Mouse (Mus musculus) ZHBTc4 (cell line): Measurements from ENCODE around the gene Hnrnpc.
"Not testable (repeated sequence)": the region's sequence is repeated elsewhere in the genome, so short reads cannot be mapped to it uniquely, and the experiment has no call there.

Experiments
- DNase-seq: peaks from one replicate; pipeline ENCODE4 v3.0.0-alpha.2; 2011; ENCODE audit warnings: low read depth, low spot score

Hnrnpc gene

GRCm38 (mm10) chr14:52103474-52103855, 363 bp downstream of the Hnrnpc start:
- DNase-seq: peak; percentile 48

GRCm38 (mm10) chr14:52101285-52102157, 2.3 kb downstream of the Hnrnpc start:
- DNase-seq: no peak

GRCm38 (mm10) chr14:52100170-52100960, 3.5 kb downstream of the Hnrnpc start:
- no peak for DNase-seq

GRCm38 (mm10) chr14:52099563-52099962, 4.3 kb downstream of the Hnrnpc start:
- no peak for DNase-seq

- DNase-seq: not testable (repeated sequence)
These were observed 5.4 kb downstream of the Hnrnpc start for GRCm38 (mm10) chr14:52098387-52098786.

- not testable (repeated sequence) for DNase-seq
These were observed 6.6 kb downstream of the Hnrnpc start for GRCm38 (mm10) chr14:52097191-52097590.

GRCm38 (mm10) chr14:52094533-52094932, 9.3 kb downstream of the Hnrnpc start:
- no peak for DNase-seq

GRCm38 (mm10) chr14:52083083-52083482, 20.7 kb downstream of the Hnrnpc start:
- DNase-seq: no peak

- DNase-seq: no peak
These were observed 32.2 kb downstream of the Hnrnpc start for GRCm38 (mm10) chr14:52071599-52072137.

GRCm38 (mm10) chr14:52066135-52066534, 37.7 kb downstream of the Hnrnpc start:
- DNase-seq: peak; percentile 94

- DNase-seq: no peak
These were observed 42.0 kb downstream of the Hnrnpc start for GRCm38 (mm10) chr14:52061798-52062197.

- no peak for DNase-seq
These were observed 43.0 kb downstream of the Hnrnpc start for GRCm38 (mm10) chr14:52060800-52061199.

GRCm38 (mm10) chr14:52059982-52060381, 43.8 kb downstream of the Hnrnpc start:
- no peak for DNase-seq

GRCm38 (mm10) chr14:52052720-52053119, 51.1 kb downstream of the Hnrnpc start:
- peak; percentile 67 for DNase-seq

- no peak for DNase-seq
These were observed 57.8 kb downstream of the Hnrnpc start for GRCm38 (mm10) chr14:52045966-52046565.

GRCm38 (mm10) chr14:52044901-52045678, 58.7 kb downstream of the Hnrnpc start:
- DNase-seq: peak; percentile 85

GRCm38 (mm10) chr14:52043446-52043845, 60.4 kb downstream of the Hnrnpc start:
- DNase-seq: no peak

- DNase-seq: not testable (repeated sequence)
These were observed 61.5 kb downstream of the Hnrnpc start, which contains the start of gene Olfr221 for GRCm38 (mm10) chr14:52042359-52042758. TSS of gene Olfr221 (minus strand) at chr14:52042459.

- no peak for DNase-seq
These were observed 64.5 kb downstream of the Hnrnpc start for GRCm38 (mm10) chr14:52039332-52039731.

GRCm38 (mm10) chr14:52035926-52036325, 67.9 kb downstream of the Hnrnpc start:
- DNase-seq: no peak

- no peak for DNase-seq
These were observed 77.5 kb downstream of the Hnrnpc start for GRCm38 (mm10) chr14:52026342-52026741.
